Mouse (Mus musculus): ENCODE results near the gene Art4.

DNA sequence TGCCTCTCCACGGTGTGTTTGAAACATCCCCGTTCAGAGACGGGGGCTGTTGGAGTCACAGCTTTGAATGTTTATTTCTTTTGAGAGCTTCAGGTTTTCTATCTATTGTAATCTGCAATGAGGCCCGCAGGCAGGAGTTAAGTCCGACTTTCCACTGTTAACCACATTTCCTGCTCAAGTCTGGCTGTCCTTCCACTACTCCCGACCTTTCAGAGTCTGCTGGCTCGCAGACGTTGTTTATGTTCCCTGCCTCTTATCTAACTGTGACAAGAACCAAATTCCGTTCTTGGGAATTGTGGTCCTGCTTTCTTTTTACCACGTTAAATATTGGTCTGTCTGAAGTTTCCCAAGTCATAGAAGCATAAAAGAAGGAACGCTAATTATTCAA, 334 bp upstream of the Art4 start:
- TF ChIP-seq POLR2A (IDR thresholded peaks at IDR 0.05; ENCODE audit: insufficient read length, low read depth) (no peak), CEBPB (IDR thresholded peaks at IDR 0.05; ENCODE audit: insufficient read depth, poor library complexity, severe bottlenecking) (no peak), MYOG (IDR thresholded peaks at IDR 0.05; ENCODE audit: control insufficient read depth in 1 of 3, insufficient read depth in 1 of 3, insufficient read length in 2 of 3, low read depth in 2 of 3) (no peak), E2F4 (IDR thresholded peaks at IDR 0.05; ENCODE audit: insufficient read depth) (no peak)

Data from myocyte (in vitro differentiated cells).